Mouse (Mus musculus) hindbrain, postnatal 0 days (tissue): ENCODE data around the gene Plekhm1. TPM values are rescaled to one million over a fixed set of nuclear protein-coding genes. Genes with fewer than 3 reads are reported as not detected.

Experiments used
- ATAC-seq: fragments of 200-750 bp; cut with Nextera tagmentation; 2 replicates; pipeline ENCODE4 v1.8.0; 2017; ENCODE audit warnings: mild to moderate bottlenecking, moderate TSS enrichment, moderate library complexity
- DNase-seq: peaks from one replicate; pipeline ENCODE4 v3.0.0-alpha.2; 2015; ENCODE audit warnings: low spot score
- H3K27ac ChIP-seq: fragments of 300-500 bp; sonication (generic); 2 replicates; pipeline ENCODE4 v1.5.1; 2014; ENCODE audit warnings: mild to moderate bottlenecking
- H3K27me3 ChIP-seq: fragments of 300-500 bp; sonication (generic); 2 replicates; pipeline ENCODE4 v1.6.1; 2014; ENCODE audit warnings: low read length, mixed read lengths; ENCODE audit not compliant: insufficient read depth
- H3K36me3 ChIP-seq: fragments of 300-500 bp; sonication (generic); 2 replicates; pipeline ENCODE4 v1.6.1; 2014; ENCODE audit warnings: low read length, mixed read lengths; ENCODE audit not compliant: insufficient read depth
- H3K4me1 ChIP-seq: fragments of 300-500 bp; sonication (generic); 2 replicates; pipeline ENCODE4 v1.6.1; 2014; ENCODE audit warnings: antibody characterized with exemption, low read length, mixed read lengths; ENCODE audit not compliant: insufficient read depth
- H3K4me2 ChIP-seq: fragments of 300-500 bp; sonication (generic); 2 replicates; pipeline ENCODE4 v1.6.1; 2014; ENCODE audit warnings: low read depth, mild to moderate bottlenecking, low read length, moderate library complexity, mixed read lengths
- H3K4me3 ChIP-seq: fragments of 300-500 bp; sonication (generic); 2 replicates; pipeline ENCODE4 v1.5.1; 2014; ENCODE audit warnings: low read length
- H3K9ac ChIP-seq: fragments of 300-500 bp; sonication (generic); replicated peaks from 2 replicates; pipeline ENCODE4 v1.6.1; 2014; ENCODE audit warnings: mild to moderate bottlenecking, low read length, moderate library complexity, mixed read lengths
- H3K9me3 ChIP-seq: fragments of 300-500 bp; sonication (generic); 2 replicates; pipeline ENCODE4 v1.6.1; 2016; ENCODE audit warnings: low read length, mixed read lengths
- CTCF ChIP-seq: IDR thresholded peaks from 2 replicates; pipeline ENCODE4 v1.5.1; 2016; ENCODE audit warnings: antibody characterized with exemption, control low read depth, low read depth
- WGBS: fragments of 180-500 bp; shearing (Covaris S2); extraction: QIAGEN DNeasy Blood & Tissue Kit; methylation state at CpG from one replicate; pipeline ENCODE4 v1.1.7; 2014; 5-methylcytosine and 5-hydroxymethylcytosine counted together
- polyA plus RNA-seq: library from polyadenylated mRNA; unstranded; fragments of >200 nt; fragmentation: Nextera tagmentation; extraction: Ambion mirVana; gene quantifications from 2 replicates; pipeline ENCODE4 v1.2.1, GENCODE M21; 2015
- total RNA-seq: library from RNA; depleted of rRNA; stranded (reverse); fragments of >200 nt; gene quantifications from 2 replicates; pipeline ENCODE4 v1.2.3, GENCODE M21; 2014

The Plekhm1 gene
- total and polyA plus RNA-seq, 2 experiments from 2014 or later, result 6.3 to 8.2 TPM

DNA sequence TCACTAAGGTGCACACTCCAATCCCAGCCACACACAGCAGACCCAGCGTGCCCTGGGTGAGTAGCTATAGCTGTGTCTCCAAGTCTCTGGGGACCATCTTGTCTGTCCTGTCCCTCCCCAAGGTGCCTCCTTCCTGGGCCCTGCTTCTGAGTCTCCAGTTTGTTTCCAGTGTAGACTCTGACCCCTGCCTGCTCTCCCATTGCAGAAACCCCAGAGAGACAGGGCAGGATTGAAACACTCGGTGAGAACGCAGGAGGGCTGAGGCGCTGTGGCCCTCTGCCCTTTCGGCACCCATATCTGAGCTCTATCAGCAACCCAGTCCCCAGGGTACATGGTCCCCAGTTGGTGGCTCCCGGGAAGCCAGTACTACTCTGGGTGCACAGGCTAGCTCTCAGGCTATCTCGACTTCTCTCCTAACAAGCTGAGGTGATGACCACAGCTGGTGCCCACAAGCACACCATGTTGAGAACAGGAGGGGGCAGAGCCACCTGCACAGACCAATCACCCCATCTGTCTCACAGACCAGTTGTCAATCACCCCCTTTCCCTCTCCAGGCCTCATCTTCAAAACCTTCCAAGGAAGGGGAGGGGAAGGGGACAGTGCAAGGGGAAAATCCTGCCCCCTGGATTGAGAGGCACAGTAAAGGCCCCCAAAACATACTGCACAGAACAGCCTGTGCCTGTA lies 66.9 kb downstream of the Plekhm1 start:
- no peaks in the 10 kb centered on the region for H3K9me3 ChIP-seq
- no peak for TF ChIP-seq CTCF
- no peak overlapping the region for H3K27ac ChIP-seq
- no peaks in the 10 kb centered on the region for H3K36me3 ChIP-seq
- no peak overlapping the region for H3K4me2 ChIP-seq
- H3K27me3 ChIP-seq, result no peaks in the 10 kb centered on the region
- WGBS, result 91% methylated on average over 7 of the region's 7 CpGs
- ATAC-seq (no peak), DNase-seq (no peak)
- no peak overlapping the region for H3K9ac ChIP-seq
- no peak overlapping the region for H3K4me3 ChIP-seq
- no peaks in the 10 kb centered on the region for H3K4me1 ChIP-seq

DNA sequence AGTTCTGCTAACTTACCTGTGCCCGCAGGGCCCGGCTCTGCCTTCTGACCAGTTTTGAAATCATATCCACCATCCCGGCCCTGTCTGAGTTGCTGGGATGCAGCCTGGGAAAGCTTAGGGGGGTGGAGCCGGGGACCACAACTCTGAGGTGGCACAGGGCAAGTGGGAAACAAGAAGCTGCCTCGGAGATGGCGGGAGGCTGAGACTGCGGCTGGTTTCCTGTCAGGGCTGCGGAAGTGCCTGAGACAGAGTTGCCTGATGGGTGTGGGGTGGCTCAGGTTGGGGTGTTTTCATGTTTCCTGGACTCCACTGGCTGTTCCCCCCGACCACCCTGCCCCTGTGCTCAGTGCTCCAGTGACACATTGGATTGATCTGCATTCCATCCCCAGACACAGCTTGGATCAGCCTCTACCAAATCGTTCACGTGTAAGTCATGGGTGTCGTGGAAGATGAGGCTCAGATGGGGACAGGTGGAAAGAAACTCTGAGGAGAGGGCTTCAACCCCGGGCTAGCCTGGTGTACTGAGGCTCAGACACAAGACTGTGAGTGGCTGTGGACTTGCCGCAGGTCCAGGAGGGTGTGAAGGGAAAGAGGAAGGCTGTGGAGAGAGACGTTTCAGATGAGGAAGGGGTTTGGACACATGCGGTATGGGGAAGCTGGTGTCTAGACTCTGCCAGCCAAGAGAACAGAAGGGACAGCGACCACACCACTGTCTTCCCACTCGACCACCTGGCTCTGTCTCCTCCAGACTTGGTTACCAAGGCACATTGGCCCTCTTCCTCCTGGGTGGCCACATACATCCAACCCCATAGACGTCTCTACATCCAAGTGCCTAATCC lies 67.8 kb downstream of the Plekhm1 start:
- H3K9ac ChIP-seq, result no peak overlapping the region
- no peak for TF ChIP-seq CTCF
- 77% methylated on average over 19 of the region's 19 CpGs for WGBS
- no peak overlapping the region for H3K4me2 ChIP-seq
- ATAC-seq (0 out of 2 replicates have a peak, but pooled peaks have one; percentile 13), DNase-seq (no peak)
- H3K4me3 ChIP-seq, result no peak overlapping the region
- H3K4me1 ChIP-seq, result no peaks in the 10 kb centered on the region
- no peaks in the 10 kb centered on the region for H3K36me3 ChIP-seq
- no peaks in the 10 kb centered on the region for H3K9me3 ChIP-seq
- no peaks in the 10 kb centered on the region for H3K27me3 ChIP-seq
- no peak overlapping the region for H3K27ac ChIP-seq

DNA sequence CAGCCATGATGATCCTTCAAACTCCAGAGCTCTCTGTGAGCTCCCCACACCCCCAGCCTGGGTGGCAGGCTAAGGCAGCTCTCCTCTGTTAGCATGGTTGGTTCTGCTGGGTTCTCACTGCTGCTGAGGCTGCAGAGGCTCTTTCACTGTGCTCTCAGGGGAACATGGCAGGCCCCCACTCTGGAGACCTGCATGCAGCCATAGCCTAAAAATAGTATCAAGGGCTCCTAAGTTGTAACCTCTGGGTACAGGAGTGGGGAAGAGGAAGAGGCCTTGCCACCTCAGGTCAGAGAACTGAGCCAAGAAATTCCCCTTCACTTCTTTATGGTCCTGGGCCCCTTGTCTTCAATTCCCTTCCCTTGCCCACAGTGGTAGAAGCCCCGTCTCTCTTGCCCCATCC lies 68.6 kb downstream of the Plekhm1 start:
- Histone ChIP-seq H3K4me1 (no peaks in the 10 kb centered on the region), H3K27ac (no peak overlapping the region), H3K4me2 (no peak overlapping the region), H3K27me3 (no peaks in the 10 kb centered on the region), H3K9me3 (no peaks in the 10 kb centered on the region), H3K4me3 (no peak overlapping the region), H3K36me3 (no peaks in the 10 kb centered on the region), H3K9ac (no peak overlapping the region)
- DNase-seq (no peak), ATAC-seq (no peak)
- WGBS, result 82% methylated on average over 1 of the region's 1 CpGs
- TF ChIP-seq CTCF, result no peak

DNA sequence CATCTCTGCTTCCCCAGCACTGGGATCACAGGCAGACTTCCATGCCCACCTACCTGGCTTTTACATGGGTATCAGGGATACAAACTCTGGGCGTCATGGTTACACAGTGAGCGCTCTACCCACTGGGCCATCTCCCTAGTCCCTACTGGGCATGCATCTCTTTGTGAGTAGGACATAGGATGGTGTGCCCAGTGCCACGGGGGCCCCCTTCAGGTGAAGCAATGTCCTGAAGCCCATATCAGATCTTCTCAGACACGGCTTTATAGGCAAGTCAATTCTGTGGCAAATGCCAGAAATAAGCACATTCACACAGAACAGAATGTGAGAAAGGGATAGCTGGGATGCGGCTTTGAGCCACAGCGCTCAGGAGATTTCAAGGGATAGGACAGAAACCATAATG lies 69.4 kb downstream of the Plekhm1 start:
- H3K9ac ChIP-seq, result no peak overlapping the region
- ATAC-seq (no peak), DNase-seq (no peak)
- no peaks in the 10 kb centered on the region for H3K9me3 ChIP-seq
- no peak overlapping the region for H3K4me2 ChIP-seq
- H3K36me3 ChIP-seq, result no peaks in the 10 kb centered on the region
- no peak overlapping the region for H3K27ac ChIP-seq
- H3K27me3 ChIP-seq, result no peaks in the 10 kb centered on the region
- 86% methylated on average over 6 of the region's 6 CpGs for WGBS
- no peak for TF ChIP-seq CTCF
- H3K4me3 ChIP-seq, result no peak overlapping the region
- H3K4me1 ChIP-seq, result no peaks in the 10 kb centered on the region

DNA sequence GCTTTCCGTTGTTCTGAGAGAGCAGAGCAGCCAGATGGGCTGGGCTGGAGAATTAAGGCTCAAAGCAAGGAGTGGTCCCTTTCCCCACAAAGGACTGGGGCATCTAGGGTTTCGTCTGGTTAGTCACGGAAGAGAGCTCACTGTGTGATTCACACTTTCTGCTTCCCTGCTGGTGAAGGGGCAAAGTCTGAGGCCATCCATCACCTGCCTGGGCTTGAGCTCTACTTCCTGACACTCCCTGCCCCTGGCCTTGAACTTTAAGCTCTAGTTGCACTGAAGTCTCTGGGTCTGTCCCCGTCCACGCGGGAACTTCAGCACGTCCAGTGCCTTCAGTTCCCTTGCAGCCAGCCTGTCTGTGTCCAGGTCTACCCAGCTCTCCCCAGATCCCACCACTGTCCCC lies 71.8 kb downstream of the Plekhm1 start:
- Histone ChIP-seq H3K9me3 (no peaks in the 10 kb centered on the region), H3K4me3 (no peak overlapping the region), H3K36me3 (no peaks in the 10 kb centered on the region), H3K27me3 (no peaks in the 10 kb centered on the region), H3K9ac (no peak overlapping the region), H3K4me2 (no peak overlapping the region), H3K4me1 (no peaks in the 10 kb centered on the region), H3K27ac (no peak overlapping the region)
- WGBS, result 51% methylated on average over 7 of the region's 7 CpGs
- no peak for TF ChIP-seq CTCF
- no peak for DNase-seq
- no peak; the same call in 1 of the 2 replicates for ATAC-seq

DNA sequence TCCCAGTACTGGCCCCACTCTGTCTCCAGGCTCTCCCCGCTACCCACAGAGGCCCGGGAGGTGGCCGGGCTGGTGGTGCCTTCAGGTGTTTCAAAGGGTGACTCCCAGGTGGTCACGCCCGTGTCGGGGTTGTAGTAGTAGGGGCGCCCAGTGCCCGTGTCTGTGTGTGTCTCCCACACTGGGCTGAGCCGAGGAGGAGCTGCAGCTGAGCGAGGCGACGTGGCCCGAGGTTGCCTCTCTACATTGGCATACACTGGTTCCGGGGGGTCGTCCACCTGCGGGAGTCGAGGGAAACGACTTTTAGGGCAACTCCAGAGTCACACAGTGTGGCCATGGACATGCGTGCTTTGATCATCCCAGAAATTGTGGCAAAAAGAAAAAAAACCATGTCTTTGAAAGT lies 72.4 kb downstream of the Plekhm1 start:
- H3K4me3 ChIP-seq, result no peak overlapping the region
- H3K4me2 ChIP-seq, result peak overlapping the region; percentile 26
- H3K9me3 ChIP-seq, result no peaks in the 10 kb centered on the region
- no peak overlapping the region for H3K9ac ChIP-seq
- no peaks in the 10 kb centered on the region for H3K27me3 ChIP-seq
- no peak for ATAC-seq
- 72% methylated on average over 19 of the region's 19 CpGs for WGBS
- no peak overlapping the region for H3K27ac ChIP-seq
- no peaks in the 10 kb centered on the region for H3K4me1 ChIP-seq
- no peak for TF ChIP-seq CTCF
- no peak for DNase-seq
- no peaks in the 10 kb centered on the region for H3K36me3 ChIP-seq
